Mouse (Mus musculus): Measurements from ENCODE around the gene E130218I03Rik. TPM values are rescaled to one million over a fixed set of nuclear protein-coding genes. Genes with fewer than 3 reads are reported as not detected.
A peak's percentile ranks its signal among the peaks of the same experiment; 100 is the strongest.

E130218I03Rik gene
- polyA plus RNA-seq, 1 experiment, result 0.26 TPM

DNA sequence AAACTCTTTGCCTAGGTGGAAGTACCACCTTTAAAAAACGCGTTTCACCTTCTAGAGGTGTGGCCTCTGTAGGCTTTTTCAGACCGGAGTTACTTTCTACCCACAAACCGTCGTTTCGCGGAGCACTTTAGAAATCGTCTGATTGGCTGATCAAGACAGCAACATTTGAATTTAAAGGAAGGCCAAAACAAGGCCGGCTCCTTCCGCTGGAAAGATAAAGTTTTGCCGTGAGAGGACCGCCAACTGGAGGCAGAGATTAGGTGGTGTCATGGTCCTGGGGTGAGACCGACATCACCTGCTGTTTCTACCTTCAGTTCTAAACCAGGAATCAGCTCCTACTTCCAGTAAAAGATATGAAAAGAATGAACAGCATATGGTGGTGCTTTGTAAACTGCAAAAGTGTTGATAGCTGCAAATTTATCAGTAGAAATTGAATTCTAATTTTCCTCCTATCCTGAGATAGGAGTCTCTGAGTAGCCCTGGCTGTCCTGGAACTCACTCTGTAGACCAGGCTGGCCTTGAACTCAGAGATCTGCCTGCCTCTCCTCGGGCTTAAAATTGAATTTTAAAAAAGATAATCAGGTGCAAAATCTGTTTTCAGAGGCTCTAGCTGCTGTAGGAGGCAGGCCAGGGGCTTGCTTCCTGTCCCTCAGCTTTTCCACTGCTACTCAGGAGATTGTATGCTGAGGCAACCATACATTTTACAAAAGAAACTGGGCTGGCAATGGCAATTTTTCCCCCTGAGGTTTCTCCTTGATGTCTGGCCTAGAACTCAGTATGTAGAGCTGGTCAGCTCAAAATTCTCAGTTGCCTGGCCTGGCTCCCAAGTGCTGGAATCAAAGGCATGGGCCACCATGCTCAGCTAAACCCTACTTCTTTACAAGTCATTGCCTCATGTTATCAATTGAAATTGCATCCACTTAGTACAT is 30.2 kb downstream of the E130218I03Rik start:
- TF ChIP-seq CTCF (IDR thresholded peaks at IDR 0.05; ENCODE audit: control insufficient read depth, insufficient read depth, insufficient replicate concordance, low read depth, low read length), result no peak
- no peak for TF ChIP-seq POLR2A (IDR thresholded peaks at IDR 0.05; ENCODE audit: control insufficient read depth, low read depth, low read length)
- H3K4me1 ChIP-seq (ENCODE audit: control insufficient read depth, insufficient read depth, low read length), result peaks cover 4% of the 10 kb centered on the region

DNA sequence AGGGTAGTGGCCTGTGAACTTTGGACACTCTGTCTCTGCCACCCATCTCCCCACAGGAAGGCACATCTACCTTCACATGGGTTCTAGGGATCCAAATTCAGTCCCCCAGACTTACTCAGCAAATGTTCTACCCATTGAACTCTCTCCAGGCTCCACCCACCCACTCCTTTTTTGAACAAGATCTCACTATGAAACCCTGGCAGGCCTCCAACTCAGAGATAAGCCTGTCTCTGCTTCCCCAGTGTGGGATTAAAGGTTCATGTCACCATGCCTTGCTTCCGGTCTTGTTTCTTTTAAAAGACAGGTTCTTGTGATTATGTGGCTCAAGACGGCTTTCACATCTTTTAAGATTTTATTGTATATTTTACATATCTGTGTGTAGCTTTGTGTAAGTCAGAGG is 41.5 kb downstream of the E130218I03Rik start:
- H3K27me3 ChIP-seq (ENCODE audit: control insufficient read depth, insufficient read depth, low read length), result no peaks in the 10 kb centered on the region
- H3K36me3 ChIP-seq (ENCODE audit: control insufficient read depth, insufficient read depth, low read length), result no peaks in the 10 kb centered on the region; the same call in 1 of the 2 replicates
- no peak overlapping the region for H3K4me3 ChIP-seq (ENCODE audit: control insufficient read depth, low read depth, low read length)
- no peak for TF ChIP-seq POLR2A (IDR thresholded peaks at IDR 0.05; ENCODE audit: control insufficient read depth, low read depth, low read length)
- no peak for TF ChIP-seq CTCF (IDR thresholded peaks at IDR 0.05; ENCODE audit: control insufficient read depth, insufficient read depth, insufficient replicate concordance, low read depth, low read length)
- H3K4me1 ChIP-seq (ENCODE audit: control insufficient read depth, insufficient read depth, low read length), result peaks cover 10% of the 10 kb centered on the region
- no peak overlapping the region for H3K27ac ChIP-seq (ENCODE audit: control insufficient read depth, insufficient read depth, low read depth, low read length)

More for the DNA sequence above, 30.2 kb downstream of the E130218I03Rik start:
- Histone ChIP-seq H3K4me3 (ENCODE audit: control insufficient read depth, low read depth, low read length) (no peak overlapping the region; the same call in none of the 2 replicates), H3K36me3 (ENCODE audit: control insufficient read depth, insufficient read depth, low read length) (no peaks in the 10 kb centered on the region; the same call in 1 of the 2 replicates), H3K27ac (ENCODE audit: control insufficient read depth, insufficient read depth, low read depth, low read length) (no peak overlapping the region), H3K27me3 (ENCODE audit: control insufficient read depth, insufficient read depth, low read length) (no peaks in the 10 kb centered on the region)

DNA sequence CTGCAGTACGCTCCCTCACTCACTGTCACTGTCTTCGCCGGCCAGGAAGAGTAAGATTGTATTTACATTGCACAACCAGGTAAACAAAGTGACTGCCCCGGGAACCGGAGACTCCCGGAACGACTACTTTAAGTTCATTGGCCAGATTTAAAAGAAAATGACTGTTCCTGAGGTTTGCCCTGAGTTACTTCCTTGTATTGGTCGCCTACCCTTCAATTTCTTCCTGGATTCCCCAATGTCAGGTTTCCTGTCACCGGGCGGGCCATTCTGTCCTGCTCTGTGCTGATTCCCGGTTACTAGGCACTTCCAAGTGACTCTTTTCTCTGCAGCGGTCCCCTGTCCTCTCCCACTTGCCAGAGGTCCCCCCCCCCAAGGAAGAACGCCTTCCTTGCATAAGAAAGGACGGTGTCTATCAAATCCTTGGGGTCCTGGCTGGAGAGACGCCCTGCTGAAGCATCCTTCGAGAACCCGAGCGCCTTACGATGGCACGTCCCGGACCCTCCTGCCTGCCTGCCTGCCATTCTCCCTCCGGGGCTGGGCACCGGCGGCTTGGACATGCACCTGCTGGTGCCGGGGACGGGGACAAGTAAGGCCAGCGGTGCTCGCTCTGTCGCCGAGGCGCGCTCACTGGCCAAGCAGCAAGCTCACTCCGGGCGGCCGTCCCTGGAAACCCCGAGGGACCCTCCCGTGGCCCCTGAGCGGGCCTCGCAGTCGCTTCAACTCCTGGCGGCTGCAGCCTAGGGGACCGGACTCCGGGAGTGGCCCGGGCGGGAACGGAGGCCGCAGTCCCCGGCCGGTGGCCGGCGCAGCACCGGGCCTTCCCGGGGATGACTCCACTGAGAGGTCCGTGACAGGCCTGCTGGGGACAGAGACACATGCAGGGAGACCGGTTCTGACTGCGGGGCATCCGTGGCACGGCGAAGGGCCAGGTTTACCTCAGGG is 43.0 kb downstream of the E130218I03Rik start:
- Histone ChIP-seq H3K4me1 (ENCODE audit: control insufficient read depth, insufficient read depth, low read length) (peaks cover 10% of the 10 kb centered on the region), H3K27me3 (ENCODE audit: control insufficient read depth, insufficient read depth, low read length) (no peaks in the 10 kb centered on the region), H3K36me3 (ENCODE audit: control insufficient read depth, insufficient read depth, low read length) (no peaks in the 10 kb centered on the region; the same call in 1 of the 2 replicates), H3K27ac (ENCODE audit: control insufficient read depth, insufficient read depth, low read depth, low read length) (peak overlapping the region; percentile 82), H3K4me3 (ENCODE audit: control insufficient read depth, low read depth, low read length) (peak overlapping the region; percentile 95)
- TF ChIP-seq CTCF (IDR thresholded peaks at IDR 0.05; ENCODE audit: control insufficient read depth, insufficient read depth, insufficient replicate concordance, low read depth, low read length) (no peak), POLR2A (IDR thresholded peaks at IDR 0.05; ENCODE audit: control insufficient read depth, low read depth, low read length) (no peak)

DNA sequence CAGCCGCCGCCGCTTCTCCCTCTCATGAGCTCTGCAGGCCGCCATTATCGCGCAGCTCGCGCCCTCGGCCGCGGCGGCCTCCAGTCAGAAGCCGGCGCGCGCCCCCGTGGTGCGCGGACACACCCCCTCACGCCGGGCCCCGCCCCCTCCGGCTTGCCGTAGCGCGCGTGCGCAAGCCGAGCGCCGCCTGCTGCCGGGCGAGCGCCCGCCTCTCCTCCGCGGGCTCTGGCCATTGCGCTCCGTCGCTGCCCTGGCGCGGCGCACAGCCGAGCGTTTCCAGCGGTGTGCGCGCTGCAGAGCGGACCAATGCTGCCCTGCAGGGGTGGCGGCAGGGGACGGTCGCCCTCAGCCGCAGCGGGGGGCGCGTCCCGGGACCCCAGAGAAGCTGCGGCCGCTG is 43.7 kb downstream of the E130218I03Rik start:
- H3K27me3 ChIP-seq (ENCODE audit: control insufficient read depth, insufficient read depth, low read length), result no peaks in the 10 kb centered on the region
- H3K36me3 ChIP-seq (ENCODE audit: control insufficient read depth, insufficient read depth, low read length), result no peaks in the 10 kb centered on the region; the same call in 1 of the 2 replicates
- H3K27ac ChIP-seq (ENCODE audit: control insufficient read depth, insufficient read depth, low read depth, low read length), result peak overlapping the region; percentile 82
- no peak for TF ChIP-seq CTCF (IDR thresholded peaks at IDR 0.05; ENCODE audit: control insufficient read depth, insufficient read depth, insufficient replicate concordance, low read depth, low read length)
- peak; percentile 87 for TF ChIP-seq POLR2A (IDR thresholded peaks at IDR 0.05; ENCODE audit: control insufficient read depth, low read depth, low read length)
- H3K4me1 ChIP-seq (ENCODE audit: control insufficient read depth, insufficient read depth, low read length), result peaks cover 10% of the 10 kb centered on the region
- peak overlapping the region; percentile 95 for H3K4me3 ChIP-seq (ENCODE audit: control insufficient read depth, low read depth, low read length)

DNA sequence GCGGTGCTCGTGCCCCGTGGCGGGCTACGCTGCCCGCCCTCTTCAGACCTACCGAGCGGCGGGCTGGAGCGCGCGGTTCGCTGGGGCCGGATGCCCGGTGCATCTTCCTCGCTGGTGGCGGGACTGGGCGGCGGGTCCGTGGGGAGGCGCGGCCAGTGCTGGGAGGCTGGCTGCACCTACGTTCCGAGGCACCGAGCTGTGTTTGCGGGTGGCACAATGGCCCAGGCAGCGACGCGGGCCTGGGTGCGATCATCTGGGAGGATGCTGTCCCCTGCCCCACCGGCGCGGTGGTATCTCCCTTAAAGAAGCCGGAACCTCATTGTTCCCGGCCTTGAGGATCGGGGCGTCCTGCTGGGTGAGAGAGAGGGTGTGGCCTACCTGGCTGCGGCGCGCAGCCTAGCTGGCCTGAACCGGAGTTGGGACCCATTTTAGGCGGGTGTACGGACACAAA is 44.1 kb downstream of the E130218I03Rik start, which contains the start of gene Pdik1l:
Gene Pdik1l (minus strand): TSS at position 321 of the 451 bp plus-strand sequence.
- Histone ChIP-seq H3K4me1 (ENCODE audit: control insufficient read depth, insufficient read depth, low read length) (peaks cover 10% of the 10 kb centered on the region), H3K4me3 (ENCODE audit: control insufficient read depth, low read depth, low read length) (peak within 1 kb of the TSS; percentile 95), H3K27me3 (ENCODE audit: control insufficient read depth, insufficient read depth, low read length) (no peaks in the 10 kb centered on the region), H3K27ac (ENCODE audit: control insufficient read depth, insufficient read depth, low read depth, low read length) (peak within 1 kb of the TSS; percentile 82), H3K36me3 (ENCODE audit: control insufficient read depth, insufficient read depth, low read length) (no peaks in the 10 kb centered on the region; the same call in 1 of the 2 replicates)
- TF ChIP-seq POLR2A (IDR thresholded peaks at IDR 0.05; ENCODE audit: control insufficient read depth, low read depth, low read length) (no peak; the same call in 1 of the 2 replicates), CTCF (IDR thresholded peaks at IDR 0.05; ENCODE audit: control insufficient read depth, insufficient read depth, insufficient replicate concordance, low read depth, low read length) (no peak)

DNA sequence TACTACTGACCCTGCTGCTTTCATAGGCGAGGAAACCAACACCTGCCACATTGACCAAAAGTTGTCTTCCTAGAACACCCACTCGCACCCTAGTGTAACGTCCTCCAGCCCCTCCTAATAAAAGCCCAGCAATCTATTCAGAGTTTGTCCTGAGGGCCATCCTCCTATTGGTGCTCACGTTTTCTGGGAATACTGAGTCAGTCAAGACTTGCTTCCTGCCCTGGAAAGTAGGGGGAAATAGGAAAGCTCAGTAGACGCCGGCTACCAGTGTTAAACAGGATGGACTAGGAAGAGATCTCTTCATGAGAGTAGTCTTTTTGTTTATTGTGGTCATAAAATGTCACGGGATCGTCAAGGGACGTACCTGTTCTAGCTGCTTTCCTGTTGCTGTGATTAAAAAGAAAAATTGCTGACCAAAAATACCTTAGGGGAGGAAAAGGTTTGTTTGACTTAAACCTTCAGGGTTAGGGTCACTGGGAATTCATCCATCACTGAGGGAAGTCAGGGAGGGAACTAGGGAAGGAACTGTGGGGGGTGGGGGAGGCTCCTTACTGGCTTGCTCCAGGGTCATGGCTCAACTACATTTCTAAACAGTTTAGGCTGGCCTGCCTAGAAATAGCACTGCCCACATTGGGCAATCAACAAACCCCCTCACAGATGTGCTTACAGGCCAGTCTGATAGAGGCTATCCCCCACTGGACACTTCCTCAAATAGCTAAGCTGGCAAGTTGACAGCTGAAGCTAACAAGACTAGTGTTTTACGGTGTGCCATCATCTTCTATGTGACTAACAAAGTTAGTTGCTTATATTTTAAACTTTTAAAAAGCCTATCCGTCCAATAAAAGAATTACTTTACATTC is 45.2 kb downstream of the E130218I03Rik start:
- H3K27ac ChIP-seq (ENCODE audit: control insufficient read depth, insufficient read depth, low read depth, low read length), result no peak overlapping the region
- H3K4me3 ChIP-seq (ENCODE audit: control insufficient read depth, low read depth, low read length), result no peak overlapping the region
- H3K36me3 ChIP-seq (ENCODE audit: control insufficient read depth, insufficient read depth, low read length), result no peaks in the 10 kb centered on the region
- no peaks in the 10 kb centered on the region for H3K27me3 ChIP-seq (ENCODE audit: control insufficient read depth, insufficient read depth, low read length)
- H3K4me1 ChIP-seq (ENCODE audit: control insufficient read depth, insufficient read depth, low read length), result peaks cover 16% of the 10 kb centered on the region
- TF ChIP-seq POLR2A (IDR thresholded peaks at IDR 0.05; ENCODE audit: control insufficient read depth, low read depth, low read length) (no peak), CTCF (IDR thresholded peaks at IDR 0.05; ENCODE audit: control insufficient read depth, insufficient read depth, insufficient replicate concordance, low read depth, low read length) (no peak)
